Mouse (Mus musculus) C2C12 (cell line): ENCODE measurements around the gene Lars2.

Experiments
- CEBPB ChIP-seq: IDR thresholded peaks from one replicate; pipeline ENCODE4 v1.6.1; 2011; ENCODE audit warnings: low read depth, mild to moderate bottlenecking, control low read depth, moderate library complexity
- CTCF ChIP-seq: IDR thresholded peaks from one replicate; pipeline ENCODE4 v1.5.1; 2011; ENCODE audit not compliant: control insufficient read depth, insufficient read depth, insufficient read length
- FOSL1 ChIP-seq: IDR thresholded peaks from one replicate; pipeline ENCODE4 v1.8.0; 2011; ENCODE audit warnings: mild to moderate bottlenecking, low read length; ENCODE audit not compliant: poor library complexity, insufficient read depth, severe bottlenecking
- MAX ChIP-seq: IDR thresholded peaks from one replicate; pipeline ENCODE4 v1.6.1; 2011; ENCODE audit warnings: mild to moderate bottlenecking, control low read depth
- MYOD1 ChIP-seq: IDR thresholded peaks from one replicate; pipeline ENCODE4 v1.6.1; 2011; ENCODE audit warnings: low read depth; ENCODE audit not compliant: control insufficient read depth, insufficient read length
- MYOG ChIP-seq: IDR thresholded peaks from one replicate; pipeline ENCODE4 v1.6.1; 2011; ENCODE audit not compliant: control insufficient read depth, insufficient read length; ENCODE audit errors: extremely low read depth
- USF1 ChIP-seq: IDR thresholded peaks from one replicate; pipeline ENCODE4 v1.6.1; 2011; ENCODE audit warnings: low read depth, mild to moderate bottlenecking, control low read depth, moderate library complexity

DNA sequence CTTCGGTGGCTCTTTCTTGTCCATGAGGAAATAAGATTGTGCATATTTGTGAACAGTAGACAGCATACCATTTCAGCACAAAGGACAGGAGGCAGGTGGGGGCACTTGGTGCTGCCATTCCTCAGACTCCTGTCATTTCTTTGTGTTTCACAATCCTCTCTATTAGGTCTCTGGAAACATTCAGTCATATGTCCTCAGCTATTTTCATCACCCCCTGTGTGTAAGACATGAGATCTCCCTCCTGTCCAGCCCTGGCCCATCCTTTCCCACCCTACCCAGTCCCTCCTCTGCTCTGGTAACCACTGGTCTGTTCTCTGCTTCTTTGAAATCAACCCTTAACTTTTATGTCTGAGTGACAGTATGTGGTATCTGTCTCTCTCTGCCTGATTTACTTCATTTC is 116.9 kb downstream of the Lars2 start:
- no peak for TF ChIP-seq CTCF
- no peak for TF ChIP-seq USF1
- TF ChIP-seq MYOD1 = no peak
- TF ChIP-seq MAX = no peak
- no peak for TF ChIP-seq MYOG
- no peak for TF ChIP-seq FOSL1
- no peak for TF ChIP-seq CEBPB
